Mouse (Mus musculus): Measurements from ENCODE around the gene Ska2. TPM values are rescaled to one million over a fixed set of nuclear protein-coding genes. Genes with fewer than 3 reads are reported as not detected.

The Ska2 gene
- polyA plus RNA-seq, 1 experiment = 75.7 TPM

- Histone ChIP-seq H3K4me1 (ENCODE audit: control insufficient read depth, insufficient read depth, low read length) (no peaks in the 10 kb centered on the region), H3K4me3 (ENCODE audit: insufficient read depth, low read length) (no peak overlapping the region), H3K27ac (ENCODE audit: insufficient read depth, low read length) (no peak overlapping the region)
- no peak for TF ChIP-seq POLR2A (IDR thresholded peaks at IDR 0.05; ENCODE audit: low read depth, low read length)
- no peak for TF ChIP-seq CTCF (IDR thresholded peaks at IDR 0.05; ENCODE audit: borderline replicate concordance, insufficient read depth, low read length)
Measured at GRCm38 (mm10) chr11:87162687-87163086, 53.7 kb downstream of the Ska2 start.

GRCm38 (mm10) chr11:87163751-87164150 is 54.7 kb downstream of the Ska2 start:
- Histone ChIP-seq H3K4me1 (ENCODE audit: control insufficient read depth, insufficient read depth, low read length) (no peaks in the 10 kb centered on the region), H3K27ac (ENCODE audit: insufficient read depth, low read length) (no peak overlapping the region), H3K4me3 (ENCODE audit: insufficient read depth, low read length) (no peak overlapping the region)
- no peak for TF ChIP-seq CTCF (IDR thresholded peaks at IDR 0.05; ENCODE audit: borderline replicate concordance, insufficient read depth, low read length)
- TF ChIP-seq POLR2A (IDR thresholded peaks at IDR 0.05; ENCODE audit: low read depth, low read length) = no peak

DNA sequence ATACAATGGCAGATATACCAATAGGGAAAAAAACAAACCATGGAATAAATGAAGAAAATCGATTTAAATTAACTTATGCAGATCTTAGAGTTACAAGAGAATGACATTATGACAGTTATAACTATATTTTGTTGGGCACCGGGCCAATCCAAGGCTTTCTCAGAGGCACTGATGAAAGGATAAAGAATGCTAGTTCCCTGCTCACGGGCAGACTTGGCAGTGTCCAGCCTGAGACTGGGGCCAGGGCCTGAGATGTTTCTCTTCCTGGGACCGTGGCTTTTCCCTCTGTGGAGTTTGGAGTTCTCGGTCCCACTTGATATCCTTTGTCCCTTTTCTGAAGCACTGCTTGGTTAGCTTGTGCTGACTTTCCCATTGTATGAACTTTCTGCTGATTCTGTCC is 64.6 kb downstream of the Ska2 start:
- Histone ChIP-seq H3K27ac (ENCODE audit: insufficient read depth, low read length) (no peak overlapping the region), H3K4me1 (ENCODE audit: control insufficient read depth, insufficient read depth, low read length) (no peaks in the 10 kb centered on the region; the same call in 1 of the 2 replicates), H3K4me3 (ENCODE audit: insufficient read depth, low read length) (no peak overlapping the region)
- TF ChIP-seq POLR2A (IDR thresholded peaks at IDR 0.05; ENCODE audit: low read depth, low read length) = no peak
- no peak for TF ChIP-seq CTCF (IDR thresholded peaks at IDR 0.05; ENCODE audit: borderline replicate concordance, insufficient read depth, low read length)

Other genes starting within 250 kb of the Ska2 start
- 10.2 and 10.4 TPM in 2 replicates for gene Ypel2, start 115.5 kb upstream of the Ska2 start, polyA plus RNA-seq (2011; ENCODE audit: insufficient read length, low read depth, missing spikeins)
- 11.6 and 12.0 TPM in 2 replicates for gene Gdpd1, start 35.2 kb upstream of the Ska2 start, polyA plus RNA-seq (2011; ENCODE audit: insufficient read length, low read depth, missing spikeins)
- gene Smg8, start 22.5 kb upstream of the Ska2 start, polyA plus RNA-seq (2011; ENCODE audit: insufficient read length, low read depth, missing spikeins) = 18.2 and 20.9 TPM in 2 replicates
- gene Prr11, start 526 bp upstream of the Ska2 start, polyA plus RNA-seq (2011; ENCODE audit: insufficient read length, low read depth, missing spikeins) = 20.5 and 30.1 TPM in 2 replicates
- gene Trim37, start 17.8 kb downstream of the Ska2 start, polyA plus RNA-seq (2011; ENCODE audit: insufficient read length, low read depth, missing spikeins) = 16.1 and 23.3 TPM in 2 replicates
- gene Ppm1e, start 249.8 kb downstream of the Ska2 start, polyA plus RNA-seq (2011; ENCODE audit: insufficient read length, low read depth, missing spikeins) = 1.4 and 1.6 TPM in 2 replicates